Mouse (Mus musculus): ENCODE data around the gene Amfr.

- TF ChIP-seq CTCF (IDR thresholded peaks at IDR 0.05; ENCODE audit: insufficient read depth, low read depth, low read length) (no peak), POLR2A (IDR thresholded peaks at IDR 0.05; ENCODE audit: insufficient read depth, low read depth, low read length) (no peak)
Observed at GRCm38 (mm10) chr8:93998961-93999360, 13.7 kb downstream of the Amfr start.

Data from olfactory bulb, adult 2 months (tissue).